Mouse (Mus musculus): Measurements from ENCODE around the gene Adamtsl5.

DNA sequence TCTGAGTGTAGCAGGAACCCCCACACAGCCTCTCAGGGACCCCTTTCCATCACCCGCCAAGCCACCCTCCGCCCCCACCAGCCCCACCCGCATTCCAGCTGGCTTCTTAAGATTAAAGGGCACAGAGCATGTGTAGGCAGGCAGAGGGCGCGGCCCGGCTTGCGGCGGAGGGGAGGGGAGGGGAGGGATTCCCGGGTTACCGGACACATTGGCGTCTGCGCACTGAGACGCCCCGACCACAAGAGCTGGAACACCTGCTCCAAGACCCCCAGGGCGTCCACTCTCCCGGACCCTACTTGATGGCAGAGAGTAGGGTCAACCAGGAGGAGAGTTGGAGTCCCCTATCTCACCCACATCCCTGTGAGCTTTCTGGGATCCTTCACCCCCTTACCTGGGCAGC, 3.1 kb downstream of the Adamtsl5 start:
- TF ChIP-seq CTCF (conservative IDR thresholded peaks at IDR 0.05; ENCODE audit: insufficient read depth, insufficient read length, low read depth, low read length) (no peak), POLR2A (IDR thresholded peaks at IDR 0.05; ENCODE audit: low read depth, low read length) (no peak)

All from kidney, adult 2 months (tissue).